15 mouse cellular contexts compared by ENCODE assay signal in the genomic region with DNA sequence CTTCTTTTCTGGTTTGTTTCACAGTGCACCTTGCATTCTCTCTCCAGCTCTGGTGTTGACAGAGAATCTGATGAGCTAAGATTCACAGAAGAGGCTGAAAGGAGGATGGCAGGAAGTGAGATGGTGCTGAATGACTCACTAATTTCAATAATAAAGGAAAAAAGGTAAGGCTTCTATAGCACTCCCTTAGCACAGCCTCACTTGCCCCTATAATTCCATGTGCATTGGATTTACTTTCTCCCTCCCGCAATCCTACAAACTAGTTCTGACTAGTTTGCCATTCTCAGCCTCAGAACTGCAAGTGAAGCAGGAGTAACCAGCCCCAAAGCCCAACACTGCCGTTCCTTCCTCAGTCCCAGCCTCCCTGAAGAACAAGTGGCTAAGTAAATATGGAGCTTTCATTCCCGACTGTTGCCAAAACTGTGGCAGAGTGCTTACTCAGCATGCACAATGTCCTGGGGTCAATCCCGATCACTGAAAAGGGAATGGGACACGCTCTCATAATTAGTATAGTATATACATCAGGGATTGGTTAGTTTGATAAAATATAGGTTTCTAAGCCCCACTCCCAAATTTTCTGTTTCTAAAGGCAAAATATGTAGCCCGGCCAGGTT. TPM values are rescaled to one million over a fixed set of nuclear protein-coding genes. Genes with fewer than 3 reads are reported as not detected.
DNase-seq lines count a peak whose midpoint lies in the region; ATAC-seq and TF ChIP-seq lines count a peak whose summit lies in the region.
"Had no signal": no experiment of that assay in that cellular context is flagged by ENCODE, and none has a peak within 500 bp of the region (broad histone marks: within the 10 kb centered on the region; RNA-seq: fewer than 3 reads in every experiment).

No protein-coding gene starts in this region.

- H3K9ac ChIP-seq in heart, embryonic 13.5 days = peak overlapping the region; percentile 57; the same call in 1 of the 2 replicates
- H3K9ac ChIP-seq in ES-E14 (ENCODE audit: insufficient read depth, low read depth, low read length, poor library complexity, severe bottlenecking) = peak overlapping the region; percentile 44; the same call in 1 of the 2 replicates
- H3K9ac ChIP-seq: limb, embryonic 15.5 days had no signal

- no peaks in the 10 kb centered on the region for H3K27me3 ChIP-seq in heart, embryonic 13.5 days (replicated peaks)
- H3K27me3 ChIP-seq: CH12.LX; limb, embryonic 15.5 days had no signal

- in situ Hi-C loops in ES-E14 (cut with MboI; ENCODE audit: low sequenced_read_pairs in 2 of 2, unreplicated experiment in 2 of 2) = no loop called here

- no peak for TF ChIP-seq POLR2A in embryonic fibroblast, embryonic 13.5 days (IDR thresholded peaks at IDR 0.05; ENCODE audit: low read depth, low read length)

- H3K4me2 ChIP-seq in heart, embryonic 13.5 days = peak overlapping the region; percentile 16
- H3K4me2 ChIP-seq: limb, embryonic 15.5 days had no signal

- no peak for TF ChIP-seq CTCF in layer of hippocampus, adult 2 months (conservative IDR thresholded peaks at IDR 0.05)
- TF ChIP-seq CTCF in embryonic fibroblast, embryonic 13.5 days (IDR thresholded peaks at IDR 0.05; ENCODE audit: borderline replicate concordance, insufficient read depth, low read length) = no peak

- peaks cover 7% of the 10 kb centered on the region for H3K36me3 ChIP-seq in heart, embryonic 13.5 days
- H3K36me3 ChIP-seq in ES-E14 (ENCODE audit: control insufficient read depth, insufficient read depth, low read length, poor library complexity, severe bottlenecking) = no peaks in the 10 kb centered on the region
- H3K36me3 ChIP-seq: limb, embryonic 15.5 days had no signal

- H3K27ac ChIP-seq in heart, embryonic 13.5 days (replicated peaks) = peak overlapping the region; percentile 33
- H3K27ac ChIP-seq in layer of hippocampus, adult 2 months = peak overlapping the region; percentile 11; the same call in 1 of the 2 replicates
- H3K27ac ChIP-seq in ES-E14 (ENCODE audit: insufficient read depth, low read depth, low read length, poor library complexity, severe bottlenecking) = peak overlapping the region; percentile 82
- 0 out of 2 replicates have a peak overlapping the region, but pooled peaks have one; percentile 14 for H3K27ac ChIP-seq in embryonic fibroblast, embryonic 13.5 days (ENCODE audit: insufficient read depth, low read length)
- H3K27ac ChIP-seq: limb, embryonic 15.5 days had no signal

- 48% methylated on average over 6 of the region's 6 CpGs for WGBS in heart, embryonic 13.5 days

- 0 out of 2 replicates have a peak, but pooled peaks have one; percentile 14 for ATAC-seq in heart, embryonic 13.5 days (ENCODE audit: extremely low read depth, insufficient number of reproducible peaks, low FRiP score, low TSS enrichment)
- ATAC-seq: intestine, embryonic 16.5 days had no signal

- intact Hi-C loops in heart, postnatal 14 days (cut with DNase I) = no loop called here

- no peak overlapping the region for H3K4me3 ChIP-seq in heart, embryonic 13.5 days
- no peak overlapping the region for H3K4me3 ChIP-seq in layer of hippocampus, adult 2 months
- peak overlapping the region in 1 of 2 experiments; percentile 10; a peak in 1 of 4 replicates for H3K4me3 ChIP-seq in ES-E14 (ENCODE audit: insufficient read depth in 1 of 2, low read depth in 1 of 2, low read length in 2 of 2, poor library complexity in 1 of 2, severe bottlenecking in 1 of 2)
- H3K4me3 ChIP-seq in embryonic fibroblast, embryonic 13.5 days (ENCODE audit: insufficient read depth, low read length) = no peak overlapping the region
- H3K4me3 ChIP-seq: limb, embryonic 15.5 days had no signal

- H3K9me3 ChIP-seq in heart, embryonic 13.5 days = no peaks in the 10 kb centered on the region
- no peaks in the 10 kb centered on the region for H3K9me3 ChIP-seq in ES-E14 (ENCODE audit: control insufficient read depth, insufficient read depth, low read depth, low read length)
- H3K9me3 ChIP-seq: limb, embryonic 15.5 days had no signal

- DNase-seq in heart, postnatal 14 days = no peak
- DNase-seq in layer of hippocampus, adult 2 months (ENCODE audit: low spot score in 2 of 2) = no peak
- DNase-seq in layer of hippocampus, postnatal 25 days (ENCODE audit: extremely low spot score in 1 of 2, low spot score in 1 of 2) = no peak
- peak; percentile 39 for DNase-seq in ES-E14 (ENCODE audit: low read depth, low spot score)
- no peak for DNase-seq in thymus, postnatal 0 days (ENCODE audit: low spot score)
- no peak for DNase-seq in embryo, embryonic 10.5 days (ENCODE audit: low spot score)
- DNase-seq: cerebellum, adult 18-20 months; heart, postnatal 10 days; layer of hippocampus, postnatal 36 days; right cerebral cortex, postnatal 25 days had no signal

- H3K4me1 ChIP-seq in heart, embryonic 13.5 days = peaks cover 43% of the 10 kb centered on the region
- H3K4me1 ChIP-seq in ES-E14 (ENCODE audit: control insufficient read depth in 2 of 2, insufficient read depth in 2 of 2, low read length in 2 of 2, poor library complexity in 1 of 2) = 0 out of 4 replicates have a peak, but pooled peaks cover 0 to 2% of the 10 kb centered on the region in 2 experiments
- H3K4me1 ChIP-seq in embryonic fibroblast, embryonic 13.5 days (ENCODE audit: control insufficient read depth, insufficient read depth, low read length) = peaks cover 25% of the 10 kb centered on the region

TF ChIP-seq in ES-E14, 5 proteins besides CTCF, POLR2A, EP300 and RAD21:
- TF ChIP-seq HCFC1 (IDR thresholded peaks at IDR 0.05; ENCODE audit: borderline replicate concordance, insufficient read depth, low read length) (no peak), MAFK (IDR thresholded peaks at IDR 0.05; ENCODE audit: insufficient read depth, low read depth, low read length) (peak; percentile 77)

RNA-seq across cellular contexts. Expression of gene Dennd5a, which starts 15.7 kb away (rescaled TPM):
- 30.0 and 34.9 TPM in 2 replicates for polyA plus RNA-seq in heart, embryonic 13.5 days (2015; fragmentation: Nextera tagmentation; extraction: Ambion mirVana)
- total RNA-seq in heart, postnatal 14 days (2021) = 100 to 1,000 TPM; 151 to 158 TPM
- 100 to 1,000 TPM; 211 to 212 TPM for total RNA-seq in layer of hippocampus, adult 2 months (2021)
- total RNA-seq in layer of hippocampus, postnatal 25 days (2021) = 100 to 1,000 TPM; 214 to 220 TPM
- 27.1 and 28.8 TPM in 2 replicates for total RNA-seq in ES-E14 (2012; rRNA removed)
- polyA plus RNA-seq in embryonic fibroblast, embryonic 13.5 days (2011; ENCODE audit: insufficient read length, low read depth, missing spikeins) = 103 and 119 TPM in 2 replicates
- 9.4 and 9.5 TPM in 2 replicates for polyA plus RNA-seq in thymus, postnatal 0 days (2015; fragmentation: Nextera tagmentation; extraction: Ambion mirVana)

RNA-seq across cellular contexts. Expression of gene Tmem41b, which starts 42.2 kb away (rescaled TPM):
- 42.6 and 47.7 TPM in 2 replicates for polyA plus RNA-seq in heart, embryonic 13.5 days (2015; fragmentation: Nextera tagmentation; extraction: Ambion mirVana)
- 10 to 100 TPM; 46.6 to 47.7 TPM for total RNA-seq in heart, postnatal 14 days (2021)
- 10 to 100 TPM; 43.9 to 45.3 TPM for total RNA-seq in layer of hippocampus, adult 2 months (2021)
- 10 to 100 TPM; 48.6 to 49.9 TPM for total RNA-seq in layer of hippocampus, postnatal 25 days (2021)
- total RNA-seq in ES-E14 (2012; rRNA removed) = 154 and 161 TPM in 2 replicates
- polyA plus RNA-seq in embryonic fibroblast, embryonic 13.5 days (2011; ENCODE audit: insufficient read length, low read depth, missing spikeins) = 77.0 and 90.7 TPM in 2 replicates
- polyA plus RNA-seq in thymus, postnatal 0 days (2015; fragmentation: Nextera tagmentation; extraction: Ambion mirVana) = 47.7 and 48.8 TPM in 2 replicates

Comparison
In these comparisons a context has a peak if more than half of its experiments do, and no peak if none do; other contexts are left out.
1. H3K27ac ChIP-seq: peak in every context shown above with its lines; median percentile 82 in ES-E14; 33 in heart, embryonic 13.5 days; 14 in embryonic fibroblast, embryonic 13.5 days; 11 in layer of hippocampus, adult 2 months.